Mouse (Mus musculus) liver, postnatal 0 days (tissue): ENCODE measurements around the gene Cux1. TPM values are rescaled to one million over a fixed set of nuclear protein-coding genes. Genes with fewer than 3 reads are reported as not detected.
A peak's percentile ranks its signal among the peaks of the same experiment; 100 is the strongest.

Experiments
- ATAC-seq: fragments of 200-750 bp; cut with Nextera tagmentation; 2 replicates; pipeline ENCODE4 v1.8.0; 2017; ENCODE audit warnings: mild to moderate bottlenecking, moderate library complexity
- DNase-seq: peaks from one replicate; pipeline ENCODE4 v3.0.0-alpha.2; 2016
- H3K27ac ChIP-seq: fragments of 300-500 bp; sonication (generic); 2 replicates; pipeline ENCODE4 v1.5.1; 2014; ENCODE audit warnings: antibody characterized with exemption, moderate library complexity, mild to moderate bottlenecking, low read depth
- H3K27me3 ChIP-seq: fragments of 300-500 bp; sonication (generic); 2 replicates; pipeline ENCODE4 v1.6.1; 2014; ENCODE audit warnings: low read length, control low read depth, mixed read lengths; ENCODE audit not compliant: insufficient read depth
- H3K36me3 ChIP-seq: fragments of 300-500 bp; sonication (generic); replicated peaks from 2 replicates; pipeline ENCODE4 v1.6.1; 2014; ENCODE audit warnings: mild to moderate bottlenecking, control low read depth, low read length, moderate library complexity, mixed read lengths; ENCODE audit not compliant: insufficient read depth
- H3K4me1 ChIP-seq: fragments of 300-500 bp; sonication (generic); 2 replicates; pipeline ENCODE4 v1.6.1; 2014; ENCODE audit warnings: antibody characterized with exemption, mild to moderate bottlenecking, control low read depth; ENCODE audit not compliant: insufficient read depth
- H3K4me2 ChIP-seq: fragments of 300-500 bp; sonication (generic); 2 replicates; pipeline ENCODE4 v1.6.1; 2014; ENCODE audit warnings: low read depth, mild to moderate bottlenecking, low read length, moderate library complexity, mixed read lengths
- H3K4me3 ChIP-seq: fragments of 300-500 bp; sonication (generic); 2 replicates; pipeline ENCODE4 v1.5.1; 2014; ENCODE audit warnings: low read depth, low read length
- H3K9ac ChIP-seq: fragments of 300-500 bp; sonication (generic); replicated peaks from 2 replicates; pipeline ENCODE4 v1.6.1; 2014; ENCODE audit warnings: mild to moderate bottlenecking, moderate library complexity
- H3K9me3 ChIP-seq: fragments of 300-500 bp; sonication (generic); 2 replicates; pipeline ENCODE4 v1.6.1; 2016; ENCODE audit warnings: mild to moderate bottlenecking, control low read depth, low read length, mixed read lengths
- CTCF ChIP-seq: sonication (generic); IDR thresholded peaks from 2 replicates; pipeline ENCODE4 v1.5.1; 2016; ENCODE audit warnings: antibody characterized with exemption, low read depth
- EP300 ChIP-seq: IDR thresholded peaks from 2 replicates; pipeline ENCODE4 v1.6.1; 2016; ENCODE audit warnings: antibody characterized with exemption, low read depth, mild to moderate bottlenecking
- WGBS: fragments of 180-500 bp; shearing (Covaris S2); extraction: QIAGEN DNeasy Blood & Tissue Kit; methylation state at CpG from one replicate; pipeline ENCODE4 v1.1.7; 2014; ENCODE audit not compliant: insufficient replicate concordance; 5-methylcytosine and 5-hydroxymethylcytosine counted together
- polyA plus RNA-seq: library from polyadenylated mRNA; unstranded; fragments of >200 nt; fragmentation: Nextera tagmentation; extraction: Ambion mirVana; gene quantifications from 2 replicates; pipeline ENCODE4 v1.2.1, GENCODE M21; 2015

Gene Cux1
- 9.2 and 10.7 TPM in 2 replicates for polyA plus RNA-seq

DNA sequence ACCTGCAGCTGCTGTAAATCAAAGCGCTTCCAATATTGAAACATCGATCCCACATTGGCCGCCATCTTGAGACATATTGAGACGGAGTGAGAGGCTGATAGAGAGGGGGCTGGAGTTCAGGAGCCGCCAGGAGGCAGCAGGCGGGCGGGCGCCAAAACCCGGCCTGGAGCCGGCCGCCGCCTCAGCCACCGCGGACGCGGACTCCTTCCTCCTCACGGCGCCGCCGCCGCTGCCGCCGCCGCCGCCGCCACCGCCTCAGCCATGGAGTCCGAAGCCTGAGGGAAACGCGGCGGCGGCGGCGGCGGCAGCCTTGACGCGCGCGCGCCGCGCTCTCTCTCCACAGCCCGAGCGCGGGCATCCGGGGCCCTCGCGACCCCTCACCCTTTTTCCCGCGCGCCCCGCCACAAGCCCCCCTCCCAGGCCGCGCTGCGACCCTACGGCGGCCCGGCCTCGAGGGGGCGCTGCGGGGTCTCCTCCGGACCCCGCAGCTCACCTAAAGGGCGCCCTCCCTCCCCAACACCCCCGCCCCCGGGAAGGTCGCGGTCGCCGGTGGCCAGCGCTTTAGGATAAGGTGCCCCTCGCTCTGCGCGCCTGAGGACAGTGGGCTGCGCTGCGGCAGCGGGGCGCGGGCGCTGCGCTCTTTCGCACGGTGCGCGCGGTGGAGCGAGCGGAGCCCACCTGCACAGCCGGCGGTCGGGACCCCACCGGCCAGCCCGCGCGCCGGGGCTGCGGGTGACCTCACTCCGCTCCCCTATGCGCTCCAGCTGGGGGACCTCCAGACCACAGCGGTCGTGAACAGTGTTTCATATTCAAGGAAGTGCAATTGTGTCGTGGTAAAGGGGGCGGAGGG is at the start of gene Cux1:
Cux1 (minus strand) TSS at position 315 of the 850 bp plus-strand sequence.
- TF ChIP-seq CTCF (peak; percentile 36), EP300 (no peak)
- H3K9ac ChIP-seq = peak within 1 kb of the TSS; percentile 84
- WGBS = under 1% methylated on average over 69 of the region's 103 CpGs
- DNase-seq = peak; percentile 86
- H3K27ac ChIP-seq = peak within 1 kb of the TSS; percentile 80
- H3K27me3 ChIP-seq = peaks cover 29% of the 10 kb centered on the region
- H3K4me2 ChIP-seq = peak within 1 kb of the TSS; percentile 100
- peaks cover 9% of the 10 kb centered on the region for H3K4me1 ChIP-seq
- no peaks in the 10 kb centered on the region for H3K9me3 ChIP-seq
- ATAC-seq = peak; percentile 91
- no peaks in the 10 kb centered on the region for H3K36me3 ChIP-seq
- H3K4me3 ChIP-seq = peak within 1 kb of the TSS; percentile 99

- Histone ChIP-seq H3K4me2 (no peak overlapping the region), H3K27me3 (no peaks in the 10 kb centered on the region), H3K27ac (no peak overlapping the region), H3K4me3 (no peak overlapping the region), H3K9ac (no peak overlapping the region), H3K4me1 (no peaks in the 10 kb centered on the region), H3K36me3 (no peaks in the 10 kb centered on the region), H3K9me3 (no peaks in the 10 kb centered on the region)
- no peak for ATAC-seq
- WGBS = 64% methylated on average over 1 of the region's 1 CpGs
- no peak for TF ChIP-seq CTCF
- no peak for TF ChIP-seq EP300
- no peak for DNase-seq
Measured at GRCm38 (mm10) chr5:136612391-136612790, 45.1 kb upstream of the Cux1 start.

DNA sequence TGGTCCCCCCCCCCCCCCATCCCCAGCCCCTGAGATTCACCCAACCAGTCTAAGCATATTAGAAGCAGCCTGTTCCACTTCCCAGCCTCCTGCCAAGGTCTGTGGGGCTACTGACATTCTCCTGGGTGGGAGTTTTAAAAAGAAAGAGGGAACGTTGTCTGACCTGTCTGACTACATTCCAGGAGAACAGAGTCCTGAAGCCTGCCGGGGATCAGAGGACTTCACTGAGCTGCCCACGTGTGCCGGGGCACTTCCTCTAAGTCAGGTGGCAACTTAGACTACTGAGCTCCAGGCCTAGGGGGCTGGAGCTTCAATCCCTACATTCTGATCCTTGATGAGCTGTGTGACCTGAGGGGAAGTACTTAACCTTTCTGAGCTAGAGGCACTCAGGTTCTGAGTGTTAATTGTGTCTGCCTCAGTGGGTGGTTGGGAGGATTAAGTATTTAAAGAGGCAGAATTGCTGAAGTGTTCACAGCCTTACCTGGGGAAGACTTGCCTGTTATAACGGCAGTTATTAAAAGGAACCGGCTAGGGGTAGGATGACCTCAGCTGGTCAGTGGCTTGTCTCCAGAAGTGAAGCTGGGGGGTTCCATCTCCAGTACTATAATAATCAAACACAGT is 41.6 kb upstream of the Cux1 start:
- Histone ChIP-seq H3K4me2 (no peak overlapping the region), H3K9ac (no peak overlapping the region), H3K9me3 (no peaks in the 10 kb centered on the region), H3K4me3 (no peak overlapping the region), H3K27me3 (no peaks in the 10 kb centered on the region), H3K36me3 (no peaks in the 10 kb centered on the region), H3K27ac (no peak overlapping the region), H3K4me1 (0 out of 2 replicates have a peak, but pooled peaks cover 5% of the 10 kb centered on the region)
- DNase-seq (no peak), ATAC-seq (no peak)
- TF ChIP-seq CTCF (no peak), EP300 (no peak)
- WGBS = 61% methylated on average over 6 of the region's 6 CpGs

- Histone ChIP-seq H3K9me3 (no peaks in the 10 kb centered on the region), H3K36me3 (no peaks in the 10 kb centered on the region), H3K27me3 (no peaks in the 10 kb centered on the region), H3K4me3 (no peak overlapping the region), H3K4me2 (peak overlapping the region; percentile 29; the same call in 1 of the 2 replicates), H3K4me1 (0 out of 2 replicates have a peak, but pooled peaks cover 5% of the 10 kb centered on the region), H3K9ac (no peak overlapping the region), H3K27ac (no peak overlapping the region)
- 38% methylated on average over 11 of the region's 11 CpGs for WGBS
- DNase-seq = no peak
- ATAC-seq = no peak
- TF ChIP-seq CTCF (no peak), EP300 (no peak)
Measured at GRCm38 (mm10) chr5:136605144-136605543, 37.9 kb upstream of the Cux1 start.

- no peak overlapping the region for H3K4me3 ChIP-seq
- H3K4me1 ChIP-seq = 0 out of 2 replicates have a peak, but pooled peaks cover 5% of the 10 kb centered on the region
- TF ChIP-seq CTCF (no peak), EP300 (no peak)
- DNase-seq (no peak), ATAC-seq (no peak)
- 77% methylated on average over 13 of the region's 13 CpGs for WGBS
- no peaks in the 10 kb centered on the region for H3K9me3 ChIP-seq
- no peak overlapping the region for H3K27ac ChIP-seq
- no peaks in the 10 kb centered on the region for H3K27me3 ChIP-seq
- no peaks in the 10 kb centered on the region for H3K36me3 ChIP-seq
- H3K4me2 ChIP-seq = no peak overlapping the region
- H3K9ac ChIP-seq = no peak overlapping the region
Measured at GRCm38 (mm10) chr5:136603176-136603964, 36.1 kb upstream of the Cux1 start.
